Mouse (Mus musculus) spleen, adult 2 months (tissue): ENCODE results near the gene Kif3a. TPM values are rescaled to one million over a fixed set of nuclear protein-coding genes. Genes with fewer than 3 reads are reported as not detected.

Experiments
- DNase-seq, 2 experiments: peaks; one replicate each; pipeline versions ENCODE4 v3.0.0 to v3.0.0-alpha.2; 2012 to 2021; ENCODE audit warnings: low spot score in 2 of 2, low read depth in 1 of 2
- H3K27ac ChIP-seq: fragments of 200-500 bp; 2 replicates; pipeline ENCODE4 v1.5.1; 2012; ENCODE audit warnings: low read length, inconsistent platforms; ENCODE audit not compliant: insufficient read depth
- H3K27me3 ChIP-seq: fragments of 200-500 bp; 2 replicates; pipeline ENCODE4 v1.6.1; 2012; ENCODE audit warnings: mild to moderate bottlenecking, moderate library complexity, low read length, inconsistent platforms; ENCODE audit not compliant: control insufficient read depth, insufficient read depth
- H3K36me3 ChIP-seq: fragments of 200-500 bp; 2 replicates; pipeline ENCODE4 v1.6.1; 2012; ENCODE audit warnings: mild to moderate bottlenecking, low read length, inconsistent platforms; ENCODE audit not compliant: control insufficient read depth, insufficient read depth
- H3K4me1 ChIP-seq: fragments of 200-500 bp; 2 replicates; pipeline ENCODE4 v1.6.1; 2011; ENCODE audit warnings: inconsistent platforms; ENCODE audit not compliant: control insufficient read depth, insufficient read depth, insufficient read length
- H3K4me3 ChIP-seq: fragments of 200-500 bp; 2 replicates; pipeline ENCODE4 v1.5.1; 2011; ENCODE audit warnings: mild to moderate bottlenecking, inconsistent platforms; ENCODE audit not compliant: insufficient read depth, insufficient read length; ENCODE audit errors: extremely low read depth
- CTCF ChIP-seq: fragments of 200-500 bp; IDR thresholded peaks from 2 replicates; pipeline ENCODE4 v1.5.1; 2011; ENCODE audit warnings: mild to moderate bottlenecking, inconsistent platforms; ENCODE audit not compliant: insufficient read depth, insufficient read length, insufficient replicate concordance; ENCODE audit errors: extremely low read depth
- POLR2A ChIP-seq: fragments of 200-500 bp; IDR thresholded peaks from 2 replicates; pipeline ENCODE4 v1.6.1; 2011; ENCODE audit warnings: low read depth, low read length, inconsistent platforms
- WGBS: fragments of 180-500 bp; shearing (Covaris S2); methylation state at CpG from one replicate; pipeline ENCODE4 v1.1.7; 2018; 5-methylcytosine and 5-hydroxymethylcytosine counted together
- polyA plus RNA-seq: library from polyadenylated mRNA; depleted of rRNA; stranded (reverse); fragments of >200 nt; gene quantifications from 2 replicates; pipeline ENCODE4 v1.2.3, GENCODE M21; 2012

Kif3a gene
- polyA plus RNA-seq, 1 experiment = 1.3 TPM

DNA sequence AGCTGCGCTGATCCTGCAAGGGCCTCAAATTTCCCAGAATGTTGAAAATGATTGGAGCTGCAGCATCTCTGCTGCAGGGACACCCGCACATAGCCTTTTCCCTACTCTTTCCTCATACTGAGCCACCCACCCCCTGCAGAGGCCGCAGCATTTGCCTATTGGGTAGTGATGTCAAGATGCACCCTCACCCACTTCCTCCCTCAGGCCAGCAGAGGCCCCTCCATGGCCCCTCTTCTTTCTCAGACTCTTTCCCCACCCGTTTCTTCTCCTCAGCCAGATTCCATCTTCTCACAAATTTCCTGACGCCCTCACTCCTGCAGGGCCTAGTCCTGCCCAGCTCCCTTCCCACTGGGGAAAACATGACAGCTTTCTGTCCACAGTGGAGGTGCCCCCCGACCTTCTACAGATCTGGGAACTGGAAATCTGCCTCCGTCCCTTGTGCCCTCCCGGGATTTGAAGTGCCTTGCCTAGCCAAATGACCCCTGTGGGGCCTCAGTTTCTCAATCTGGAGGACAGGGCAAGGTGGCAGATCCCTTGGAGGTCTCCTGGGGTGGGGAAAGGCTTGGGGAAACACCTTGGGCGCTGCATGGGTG lies 68.5 kb downstream of the Kif3a start:
- Histone ChIP-seq H3K27me3 (peaks cover 6% of the 10 kb centered on the region; the same call in 1 of the 2 replicates), H3K4me1 (peaks cover 5% of the 10 kb centered on the region), H3K4me3 (no peak overlapping the region), H3K36me3 (no peaks in the 10 kb centered on the region), H3K27ac (no peak overlapping the region)
- WGBS = 62% methylated on average over 9 of the region's 9 CpGs
- DNase-seq = no peak
- TF ChIP-seq CTCF (no peak), POLR2A (no peak)

DNA sequence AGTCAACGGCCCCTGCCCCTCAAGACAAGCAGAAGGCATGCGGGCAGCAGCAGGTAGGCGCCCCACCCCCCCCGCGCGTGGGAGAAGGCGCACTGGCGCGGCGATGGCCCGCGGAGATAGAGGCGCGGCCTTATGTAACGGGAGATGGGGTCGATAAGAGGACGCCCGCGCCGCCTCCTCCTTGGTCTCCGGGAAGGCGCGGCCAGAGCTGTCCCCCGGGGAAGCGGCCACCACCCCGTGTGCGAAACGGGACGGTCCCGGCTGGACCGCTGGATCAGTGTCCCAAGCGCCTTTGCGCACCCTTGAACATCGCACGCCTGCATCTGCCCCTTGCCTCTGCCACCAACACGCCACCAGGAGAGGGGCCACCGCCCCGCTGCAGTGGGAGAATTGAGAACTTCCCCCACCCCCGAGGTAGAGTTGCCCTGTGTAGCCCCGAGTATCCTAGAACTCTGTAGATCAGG lies 69.0 kb downstream of the Kif3a start:
- peaks cover 5% of the 10 kb centered on the region for H3K4me1 ChIP-seq

DNA sequence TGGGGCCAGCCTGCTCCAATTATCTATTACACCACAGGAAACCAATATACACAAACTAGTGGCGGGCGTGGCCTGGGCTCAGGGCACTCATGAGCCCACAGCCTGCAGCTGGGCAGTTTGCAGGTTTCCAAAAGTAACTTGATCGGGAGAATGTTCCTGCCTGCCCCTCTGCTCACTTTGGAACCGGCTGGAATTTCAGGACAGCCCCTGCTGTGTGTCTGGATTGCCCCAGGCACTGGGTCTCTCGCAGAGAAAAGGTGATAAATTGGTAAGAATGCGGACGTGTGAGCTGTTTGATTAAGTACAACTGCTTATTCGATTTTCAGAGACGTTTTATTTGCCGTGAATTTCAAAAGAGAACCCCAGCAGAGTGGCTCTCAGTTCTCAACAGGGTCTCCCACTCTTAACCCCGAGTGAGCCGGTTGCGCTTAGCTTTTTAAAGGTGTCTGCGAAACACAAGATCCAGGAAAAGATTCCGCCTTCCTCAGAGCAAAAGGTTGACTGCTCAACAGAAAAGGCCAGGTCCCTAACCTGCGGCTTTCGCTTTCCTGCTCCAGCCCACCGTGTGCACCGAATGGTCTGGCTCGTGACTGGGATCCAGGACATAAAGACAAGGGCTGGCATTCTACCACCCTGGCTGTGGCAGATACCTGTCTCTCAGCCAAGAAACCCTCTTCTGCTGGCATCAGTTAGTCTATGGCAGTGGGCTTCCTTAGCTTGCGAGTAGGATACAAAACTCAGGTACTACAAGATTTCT lies 70.0 kb downstream of the Kif3a start:
- TF ChIP-seq POLR2A = no peak
- no peak for TF ChIP-seq CTCF
- peaks cover 5% of the 10 kb centered on the region for H3K4me1 ChIP-seq
- H3K4me3 ChIP-seq = no peak overlapping the region
- H3K27ac ChIP-seq = no peak overlapping the region
- peaks cover 6% of the 10 kb centered on the region; the same call in 1 of the 2 replicates for H3K27me3 ChIP-seq
- no peaks in the 10 kb centered on the region for H3K36me3 ChIP-seq
- no peak for DNase-seq
- 71% methylated on average over 21 of the region's 21 CpGs for WGBS

More for the DNA sequence above, 69.0 kb downstream of the Kif3a start:
- WGBS = 4% methylated on average over 40 of the region's 40 CpGs
- H3K36me3 ChIP-seq = no peaks in the 10 kb centered on the region
- no peak overlapping the region for H3K27ac ChIP-seq
- TF ChIP-seq POLR2A = no peak
- TF ChIP-seq CTCF = no peak
- no peak for DNase-seq
- H3K27me3 ChIP-seq = peaks cover 6% of the 10 kb centered on the region; the same call in 1 of the 2 replicates
- peak overlapping the region; percentile 29; the same call in 1 of the 2 replicates for H3K4me3 ChIP-seq

DNA sequence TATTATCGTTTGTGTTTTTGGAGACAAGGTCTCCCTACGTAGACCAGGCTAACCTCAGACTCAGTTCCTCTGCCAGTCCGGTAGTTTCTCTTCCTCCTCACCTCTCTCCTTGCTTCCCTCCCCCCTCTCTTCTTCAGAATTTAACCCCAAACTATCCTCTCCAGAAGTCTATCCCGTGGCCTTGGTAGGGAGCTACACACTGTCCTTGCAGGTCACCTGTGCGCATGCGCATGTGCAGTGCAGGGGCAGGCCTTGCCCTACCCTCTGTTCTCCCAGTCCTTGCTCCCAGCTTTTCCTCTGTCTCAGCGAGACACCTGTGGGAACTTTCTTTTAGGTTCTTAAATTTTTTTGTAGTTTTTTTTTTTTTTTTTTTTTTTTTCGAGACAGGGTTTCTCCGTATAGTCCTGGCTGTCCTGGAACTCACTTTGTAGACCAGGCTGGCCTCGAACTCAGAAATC lies 70.7 kb downstream of the Kif3a start:
- H3K27ac ChIP-seq = no peak overlapping the region
- 72% methylated on average over 10 of the region's 10 CpGs for WGBS
- H3K4me3 ChIP-seq = no peak overlapping the region
- H3K36me3 ChIP-seq = no peaks in the 10 kb centered on the region
- no peak for TF ChIP-seq CTCF
- no peak for TF ChIP-seq POLR2A
- peaks cover 5% of the 10 kb centered on the region for H3K4me1 ChIP-seq
- peaks cover 6% of the 10 kb centered on the region; the same call in 1 of the 2 replicates for H3K27me3 ChIP-seq
- DNase-seq = no peak

DNA sequence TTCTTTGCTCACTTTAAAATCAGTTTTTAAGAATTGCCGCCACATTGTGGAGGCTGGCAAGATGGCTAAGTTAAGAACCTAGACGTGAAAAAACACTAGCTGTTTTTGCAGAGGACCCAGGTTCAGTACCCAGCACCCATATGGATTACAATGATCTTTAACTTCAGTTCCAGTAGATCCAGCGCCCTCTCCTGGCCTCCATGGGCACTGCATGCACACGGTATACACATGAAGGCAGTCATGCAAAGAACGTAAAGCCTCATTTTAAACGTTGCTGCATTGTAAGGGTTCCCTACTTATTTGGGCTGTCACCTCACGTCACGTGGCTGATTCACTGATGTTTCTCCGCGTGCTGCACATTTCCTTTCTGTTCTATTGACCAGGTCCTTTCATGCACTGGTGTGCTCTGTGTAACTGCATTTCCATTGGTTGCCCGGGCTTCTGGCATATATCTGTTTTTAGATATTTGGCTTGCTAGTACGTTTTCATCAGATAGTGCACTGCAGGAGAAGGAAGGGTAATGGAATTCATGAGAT lies 75.6 kb downstream of the Kif3a start:
- no peaks in the 10 kb centered on the region for H3K27me3 ChIP-seq
- DNase-seq = no peak
- no peaks in the 10 kb centered on the region for H3K4me1 ChIP-seq
- 83% methylated on average over 12 of the region's 12 CpGs for WGBS
- H3K36me3 ChIP-seq = no peaks in the 10 kb centered on the region
- H3K27ac ChIP-seq = no peak overlapping the region
- TF ChIP-seq CTCF (peak; percentile 19; the same call in 1 of the 2 replicates), POLR2A (no peak)
- H3K4me3 ChIP-seq = no peak overlapping the region

DNA sequence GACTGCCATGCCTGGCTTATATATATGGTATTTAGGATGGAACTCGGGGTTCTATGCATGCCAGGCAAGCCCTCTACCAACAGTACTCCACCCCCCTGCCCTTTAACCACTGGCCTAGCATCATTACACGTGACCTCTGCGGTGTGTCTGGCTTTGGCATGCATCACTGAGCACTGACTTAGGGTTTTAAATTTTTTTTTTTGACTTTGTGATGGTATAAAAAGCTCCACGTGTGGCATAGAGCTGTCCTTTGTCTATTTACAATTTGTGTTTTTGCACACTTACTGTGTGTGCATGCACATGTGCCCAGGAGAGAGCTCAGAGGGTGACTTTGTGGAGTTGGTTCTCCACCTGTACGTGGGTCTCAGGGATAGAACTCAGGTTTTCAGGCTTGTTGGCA lies 76.8 kb downstream of the Kif3a start:
- Histone ChIP-seq H3K27ac (no peak overlapping the region), H3K4me3 (no peak overlapping the region), H3K4me1 (no peaks in the 10 kb centered on the region), H3K27me3 (no peaks in the 10 kb centered on the region), H3K36me3 (no peaks in the 10 kb centered on the region)
- no peak for DNase-seq
- WGBS = 65% methylated on average over 5 of the region's 5 CpGs
- TF ChIP-seq POLR2A = no peak
- TF ChIP-seq CTCF = no peak
